Mouse (Mus musculus): ENCODE data around the gene Rpl15.
"Not testable (repeated sequence)": the region's sequence is repeated elsewhere in the genome, so short reads cannot be mapped to it uniquely, and the experiment has no call there.

Gene Rpl15

GRCm38 (mm10) chr14:18240132-18240531 is 31.1 kb downstream of the Rpl15 start:
- DNase-seq, result no peak

GRCm38 (mm10) chr14:18238750-18239731 is 32.1 kb downstream of the Rpl15 start, which contains the start of gene Nr1d2:
Gene Nr1d2, minus strand, starts transcription at chr14:18239127.
- peak; percentile 90 for DNase-seq

- peak; percentile 96 for DNase-seq
Measured at GRCm38 (mm10) chr14:18238131-18238749, 33.0 kb downstream of the Rpl15 start.

- DNase-seq, result no peak
Measured at GRCm38 (mm10) chr14:18237381-18237780, 33.8 kb downstream of the Rpl15 start.

GRCm38 (mm10) chr14:18236496-18237235 is 34.5 kb downstream of the Rpl15 start:
- DNase-seq, result not testable (repeated sequence)

- DNase-seq, result no peak
Measured at GRCm38 (mm10) chr14:18233981-18234960, 36.9 kb downstream of the Rpl15 start.

- no peak for DNase-seq
Measured at GRCm38 (mm10) chr14:18233076-18233475, 38.1 kb downstream of the Rpl15 start.

- not testable (repeated sequence) for DNase-seq
Measured at GRCm38 (mm10) chr14:18231866-18232265, 39.3 kb downstream of the Rpl15 start.

GRCm38 (mm10) chr14:18229751-18230150 is 41.4 kb downstream of the Rpl15 start:
- DNase-seq, result not testable (repeated sequence)

GRCm38 (mm10) chr14:18226181-18226580 is 45.0 kb downstream of the Rpl15 start:
- not testable (repeated sequence) for DNase-seq

- not testable (repeated sequence) for DNase-seq
Measured at GRCm38 (mm10) chr14:18225431-18225830, 45.8 kb downstream of the Rpl15 start.

GRCm38 (mm10) chr14:18221977-18222376 is 49.2 kb downstream of the Rpl15 start:
- DNase-seq, result no peak
